Mouse (Mus musculus) heart, postnatal 0 days (tissue): ENCODE data around the gene Slc25a14. TPM values are rescaled to one million over a fixed set of nuclear protein-coding genes. Genes with fewer than 3 reads are reported as not detected.
A peak's percentile ranks its signal among the peaks of the same experiment; 100 is the strongest.

Experiments
- ATAC-seq: fragments of 200-750 bp; cut with Nextera tagmentation; 2 replicates; pipeline ENCODE4 v1.8.0; 2017; ENCODE audit warnings: low read depth, moderate number of reproducible peaks, moderate library complexity; ENCODE audit not compliant: insufficient read depth
- DNase-seq: peaks from one replicate; pipeline ENCODE4 v3.0.0-alpha.2; 2016; ENCODE audit warnings: low spot score
- H3K27ac ChIP-seq: fragments of 300-500 bp; sonication (generic); 2 replicates; pipeline ENCODE4 v1.5.1; 2014; ENCODE audit warnings: low read depth, mild to moderate bottlenecking
- H3K27me3 ChIP-seq: fragments of 300-500 bp; sonication (generic); 2 replicates; pipeline ENCODE4 v1.6.1; 2014; ENCODE audit warnings: low read length, mixed read lengths; ENCODE audit not compliant: control insufficient read depth, insufficient read depth
- H3K36me3 ChIP-seq: fragments of 300-500 bp; sonication (generic); replicated peaks from 2 replicates; pipeline ENCODE4 v1.6.1; 2014; ENCODE audit warnings: low read length, mixed read lengths; ENCODE audit not compliant: control insufficient read depth, insufficient read depth
- H3K4me1 ChIP-seq: fragments of 300-500 bp; sonication (generic); 2 replicates; pipeline ENCODE4 v1.6.1; 2014; ENCODE audit warnings: antibody characterized with exemption; ENCODE audit not compliant: control insufficient read depth, insufficient read depth
- H3K4me2 ChIP-seq: fragments of 300-500 bp; sonication (generic); 2 replicates; pipeline ENCODE4 v1.6.1; 2014; ENCODE audit warnings: low read depth, mild to moderate bottlenecking, low read length, moderate library complexity
- H3K4me3 ChIP-seq: fragments of 300-500 bp; sonication (generic); 2 replicates; pipeline ENCODE4 v1.5.1; 2014; ENCODE audit warnings: low read depth, low read length
- H3K9ac ChIP-seq: fragments of 300-500 bp; sonication (generic); replicated peaks from 2 replicates; pipeline ENCODE4 v1.6.1; 2014; ENCODE audit warnings: low read depth, low read length, mixed read lengths
- H3K9me3 ChIP-seq: fragments of 300-500 bp; sonication (generic); replicated peaks from 2 replicates; pipeline ENCODE4 v1.6.1; 2016; ENCODE audit warnings: low read length; ENCODE audit not compliant: control insufficient read depth
- CTCF ChIP-seq: IDR thresholded peaks from 2 replicates; pipeline ENCODE4 v1.5.1; 2016; ENCODE audit warnings: antibody characterized with exemption, control low read depth, low read depth
- EP300 ChIP-seq: IDR thresholded peaks from 2 replicates; pipeline ENCODE4 v1.6.1; 2016; ENCODE audit warnings: antibody characterized with exemption, low read depth
- WGBS: fragments of 180-500 bp; shearing (Covaris S2); extraction: QIAGEN DNeasy Blood & Tissue Kit; methylation state at CpG from one replicate; pipeline ENCODE4 v1.1.7; 2014; 5-methylcytosine and 5-hydroxymethylcytosine counted together
- polyA plus RNA-seq: library from polyadenylated mRNA; unstranded; fragments of >200 nt; fragmentation: Nextera tagmentation; extraction: Ambion mirVana; gene quantifications from 2 replicates; pipeline ENCODE4 v1.2.1, GENCODE M21; 2015
- total RNA-seq: library from RNA; depleted of rRNA; stranded (reverse); fragments of >200 nt; gene quantifications from 2 replicates; pipeline ENCODE4 v1.2.3, GENCODE M21; 2014; ENCODE audit warnings: low replicate concordance; rRNA removed

The Slc25a14 gene
- total RNA-seq = 2.5 TPM in 1 of 2 replicates, not detected in the other
- polyA plus RNA-seq = 5.5 and 5.7 TPM in 2 replicates

- Histone ChIP-seq H3K4me3 (peak within 1 kb of the TSS; percentile 73), H3K36me3 (no peaks in the 10 kb centered on the region), H3K27me3 (no peaks in the 10 kb centered on the region), H3K9me3 (no peaks in the 10 kb centered on the region), H3K4me1 (no peaks in the 10 kb centered on the region), H3K27ac (peak within 1 kb of the TSS; percentile 46), H3K9ac (peak within 1 kb of the TSS; percentile 54), H3K4me2 (peak within 1 kb of the TSS; percentile 69)
- DNase-seq = peak; percentile 69
- WGBS = 19% methylated on average over 38 of the region's 38 CpGs
- TF ChIP-seq CTCF (no peak), EP300 (no peak; the same call in 1 of the 2 replicates)
- peak; percentile 92 for ATAC-seq
These were observed at the start of gene Slc25a14 for GRCm38 (mm10) chrX:48623379-48624053. Slc25a14 (plus strand) TSS chrX:48623413.

- H3K9ac ChIP-seq = no peak overlapping the region
- no peaks in the 10 kb centered on the region for H3K4me1 ChIP-seq
- no peak overlapping the region for H3K27ac ChIP-seq
- TF ChIP-seq EP300 (no peak), CTCF (no peak)
- no peak overlapping the region for H3K4me3 ChIP-seq
- ATAC-seq = no peak
- no peak for DNase-seq
- H3K9me3 ChIP-seq = peaks cover 4% of the 10 kb centered on the region; the same call in 1 of the 2 replicates
- H3K4me2 ChIP-seq = no peak overlapping the region
- 0 out of 2 replicates have a peak, but pooled peaks cover 8% of the 10 kb centered on the region for H3K36me3 ChIP-seq
- H3K27me3 ChIP-seq = no peaks in the 10 kb centered on the region
These were observed 39.9 kb upstream of the Slc25a14 start for GRCm38 (mm10) chrX:48583332-48583731.

DNA sequence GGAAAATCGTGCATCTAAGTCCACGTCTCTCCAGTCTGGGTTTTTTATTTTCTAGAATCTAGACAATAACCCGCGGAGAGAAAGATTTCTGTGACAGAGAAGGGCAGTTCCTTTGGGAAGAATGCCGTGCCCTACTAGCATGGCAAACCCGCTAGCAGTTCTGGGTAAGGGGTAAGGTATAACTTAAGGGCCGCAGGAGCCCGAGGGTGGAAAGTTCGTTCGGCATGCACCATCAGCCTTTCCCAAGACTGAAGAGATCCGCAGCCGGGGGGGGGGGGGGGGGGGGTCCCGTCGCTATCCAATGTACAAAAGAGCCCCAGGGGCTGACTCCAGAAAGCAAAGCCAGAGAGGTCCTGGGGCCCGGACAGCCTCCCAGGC lies 29.5 kb upstream of the Slc25a14 start:
- Histone ChIP-seq H3K36me3 (0 out of 2 replicates have a peak, but pooled peaks cover 12% of the 10 kb centered on the region), H3K27ac (peak overlapping the region; percentile 85), H3K27me3 (no peaks in the 10 kb centered on the region), H3K4me1 (no peaks in the 10 kb centered on the region), H3K9me3 (no peaks in the 10 kb centered on the region), H3K4me3 (peak overlapping the region; percentile 71), H3K9ac (peak overlapping the region; percentile 65), H3K4me2 (peak overlapping the region; percentile 64)
- TF ChIP-seq EP300 (no peak), CTCF (no peak)
- DNase-seq (no peak), ATAC-seq (peak; percentile 28)
- 17% methylated on average over 10 of the region's 15 CpGs for WGBS

- peak within 1 kb of the TSS; percentile 64 for H3K4me2 ChIP-seq
- H3K9ac ChIP-seq = peak within 1 kb of the TSS; percentile 65
- ATAC-seq = peak; percentile 86
- H3K27ac ChIP-seq = peak within 1 kb of the TSS; percentile 85
- H3K9me3 ChIP-seq = no peaks in the 10 kb centered on the region
- H3K4me3 ChIP-seq = peak within 1 kb of the TSS; percentile 71
- H3K27me3 ChIP-seq = no peaks in the 10 kb centered on the region
- DNase-seq = peak; percentile 72
- H3K36me3 ChIP-seq = 0 out of 2 replicates have a peak, but pooled peaks cover 12% of the 10 kb centered on the region
- 13% methylated on average over 43 of the region's 45 CpGs for WGBS
- TF ChIP-seq EP300 = no peak
- H3K4me1 ChIP-seq = no peaks in the 10 kb centered on the region
These were observed 29.0 kb upstream of the Slc25a14 start, which contains the start of gene Zfp280c for GRCm38 (mm10) chrX:48594099-48594760. Zfp280c (minus strand) TSS chrX:48594504.

DNA sequence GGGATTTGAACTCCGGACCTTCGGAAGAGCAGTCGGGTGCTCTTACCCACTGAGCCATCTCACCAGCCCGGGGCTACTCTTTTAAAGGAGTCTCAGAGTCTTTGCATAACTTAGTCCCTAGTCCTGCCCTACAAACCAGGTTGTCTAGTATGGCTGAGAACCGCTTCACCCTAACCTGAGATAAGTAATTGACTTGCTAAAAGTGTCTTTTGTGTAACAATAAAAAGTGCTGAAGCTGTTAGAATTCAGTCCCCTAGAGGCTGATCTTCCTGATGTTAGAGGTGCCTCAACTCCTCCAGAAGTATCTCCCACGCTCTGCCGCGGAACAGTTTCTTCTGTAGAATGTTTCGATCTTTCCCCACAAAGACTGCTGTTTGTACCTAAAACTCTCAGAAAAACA lies 27.2 kb upstream of the Slc25a14 start:
- H3K4me3 ChIP-seq = no peak overlapping the region
- H3K4me2 ChIP-seq = no peak overlapping the region
- DNase-seq (no peak), ATAC-seq (no peak)
- no peaks in the 10 kb centered on the region for H3K9me3 ChIP-seq
- WGBS = 84% methylated on average over 8 of the region's 9 CpGs
- no peaks in the 10 kb centered on the region for H3K4me1 ChIP-seq
- no peak overlapping the region for H3K9ac ChIP-seq
- TF ChIP-seq EP300 (no peak), CTCF (no peak)
- no peaks in the 10 kb centered on the region for H3K27me3 ChIP-seq
- H3K27ac ChIP-seq = no peak overlapping the region
- H3K36me3 ChIP-seq = 0 out of 2 replicates have a peak, but pooled peaks cover 1% of the 10 kb centered on the region
